In the genomic region with DNA sequence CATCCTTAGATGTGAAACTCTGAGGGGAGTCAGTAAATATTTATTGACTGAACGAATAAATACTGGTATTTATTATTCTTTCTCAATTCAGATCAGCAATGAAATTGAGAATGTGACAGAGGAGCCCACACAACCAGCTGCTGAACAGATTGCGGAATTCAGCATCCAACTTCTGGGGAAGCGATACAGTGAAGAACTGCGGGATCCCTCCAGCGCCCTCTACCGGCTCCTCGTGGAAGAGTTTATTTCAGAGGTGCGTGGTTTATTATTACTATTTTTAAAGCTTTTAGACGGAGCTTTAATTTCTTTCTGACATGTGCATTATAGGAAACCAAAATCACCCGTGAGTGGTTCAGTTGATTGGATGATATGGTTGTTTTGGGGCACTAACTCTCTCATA, we compare ENCODE assay signal across 10 mouse cellular contexts. TPM values are rescaled to one million over a fixed set of nuclear protein-coding genes. Genes with fewer than 3 reads are reported as not detected.
A peak's percentile ranks its signal among the peaks of the same experiment; 100 is the strongest.
DNase-seq lines count a peak whose midpoint lies in the region; ATAC-seq and TF ChIP-seq lines count a peak whose summit lies in the region.
"Had no signal": no experiment of that assay in that cellular context is flagged by ENCODE, and none has a peak within 500 bp of the region (broad histone marks: within the 10 kb centered on the region; RNA-seq: fewer than 3 reads in every experiment).

No protein-coding gene starts in this region.

- WGBS in midbrain, embryonic 16.5 days = 61% methylated on average over 10 of the region's 10 CpGs

- TF ChIP-seq POLR2A in testis, adult 2 months (IDR thresholded peaks at IDR 0.05; ENCODE audit: control insufficient read depth, low read depth, low read length) = no peak

- intact Hi-C loops in left cerebral cortex, postnatal 4 days (cut with DNase I) = no loop called here

- DNase-seq in adrenal gland, postnatal 10 days = peak; percentile 37
- no peak for DNase-seq in adrenal gland, postnatal 4 days (ENCODE audit: low spot score in 2 of 2)
- peak; percentile 13 to 20 for DNase-seq in left cerebral cortex, adult 18-20 months (ENCODE audit: low spot score in 2 of 2)
- DNase-seq in left cerebral cortex, adult 8-10 months (ENCODE audit: low spot score in 2 of 2) = no peak
- peak; percentile 55 for DNase-seq in brain, adult 2 months (ENCODE audit: low read depth, low spot score)
- DNase-seq in left cerebral cortex, postnatal 4 days = peak; percentile 15
- DNase-seq: liver, embryonic 13.5 days had no signal

- no peak for ATAC-seq in midbrain, embryonic 16.5 days

- no peak overlapping the region for H3K27ac ChIP-seq in testis, adult 2 months (ENCODE audit: control insufficient read depth, insufficient read depth, low read depth, low read length)
- H3K27ac ChIP-seq in midbrain, embryonic 16.5 days (ENCODE audit: low read length) = no peak overlapping the region
- H3K27ac ChIP-seq: liver, embryonic 13.5 days had no signal

- H3K9me3 ChIP-seq in midbrain, embryonic 16.5 days (replicated peaks; ENCODE audit: control insufficient read depth, low read length, poor library complexity, severe bottlenecking) = no peaks in the 10 kb centered on the region
- H3K9me3 ChIP-seq: liver, embryonic 13.5 days had no signal

- H3K4me3 ChIP-seq in testis, adult 2 months (ENCODE audit: control insufficient read depth, low read depth, low read length) = no peak overlapping the region
- no peak overlapping the region for H3K4me3 ChIP-seq in midbrain, embryonic 16.5 days (ENCODE audit: low read depth, low read length)
- H3K4me3 ChIP-seq: erythroblast, embryonic 14.5 days; liver, embryonic 13.5 days had no signal

- no peaks in the 10 kb centered on the region for H3K27me3 ChIP-seq in testis, adult 2 months (ENCODE audit: control insufficient read depth, insufficient read depth, low read length)
- H3K27me3 ChIP-seq in midbrain, embryonic 16.5 days (ENCODE audit: control insufficient read depth, insufficient read depth, low read depth, low read length) = no peaks in the 10 kb centered on the region
- H3K27me3 ChIP-seq: liver, embryonic 13.5 days had no signal

- TF ChIP-seq CTCF in testis, adult 2 months (IDR thresholded peaks at IDR 0.05; ENCODE audit: control insufficient read depth, insufficient read depth, insufficient replicate concordance, low read depth, low read length) = peak; percentile 64; the same call in 1 of the 2 replicates

- no peaks in the 10 kb centered on the region for H3K36me3 ChIP-seq in testis, adult 2 months (ENCODE audit: control insufficient read depth, insufficient read depth, low read length)
- no peaks in the 10 kb centered on the region for H3K36me3 ChIP-seq in midbrain, embryonic 16.5 days (ENCODE audit: control insufficient read depth, insufficient read depth, low read length)
- H3K36me3 ChIP-seq: liver, embryonic 13.5 days had no signal

- no peak overlapping the region for H3K4me2 ChIP-seq in midbrain, embryonic 16.5 days (ENCODE audit: low read length)
- H3K4me2 ChIP-seq: liver, embryonic 13.5 days had no signal

- H3K9ac ChIP-seq in midbrain, embryonic 16.5 days (ENCODE audit: low read depth, low read length) = no peak overlapping the region
- H3K9ac ChIP-seq: liver, embryonic 13.5 days had no signal

- H3K4me1 ChIP-seq in testis, adult 2 months (ENCODE audit: control insufficient read depth, insufficient read depth, low read length) = no peaks in the 10 kb centered on the region
- H3K4me1 ChIP-seq in midbrain, embryonic 16.5 days (ENCODE audit: control insufficient read depth, insufficient read depth, low read length) = no peaks in the 10 kb centered on the region
- H3K4me1 ChIP-seq: liver, embryonic 13.5 days had no signal

RNA-seq across cellular contexts. Expression of a gene that starts 27.2 kb away (rescaled TPM):
- total RNA-seq in adrenal gland, postnatal 10 days (2021) = 1 to 10 TPM in 1 of 2 experiments, under 1 TPM in 1; 0.30 to 1.1 TPM
- total RNA-seq in adrenal gland, postnatal 4 days (2021) = under 1 TPM; 0.28 to 0.42 TPM
- under 1 TPM; 0.49 to 0.51 TPM for total RNA-seq in left cerebral cortex, adult 18-20 months (2021)
- under 1 TPM; 0.41 to 0.68 (median 0.55) TPM for total RNA-seq in left cerebral cortex, adult 8-10 months (2022)
- 1 to 10 TPM in 1 of 2 experiments, under 1 TPM in 1; 0.50 to 2.4 TPM for total RNA-seq in left cerebral cortex, postnatal 4 days (2021)
- polyA plus RNA-seq in testis, adult 2 months (2012; rRNA removed) = 6.1 and 8.4 TPM in 2 replicates
- polyA plus RNA-seq in midbrain, embryonic 16.5 days (2015; fragmentation: Nextera tagmentation; extraction: Ambion mirVana) = 0.11 and 0.16 TPM in 2 replicates

Comparison
In these comparisons a context has a peak if more than half of its experiments do, and no peak if none do; other contexts are left out.
1. DNase-seq: peak in adrenal gland, postnatal 10 days (single experiment), left cerebral cortex, adult 18-20 months (2 of 2), brain, adult 2 months (single experiment) and left cerebral cortex, postnatal 4 days (single experiment); none in adrenal gland, postnatal 4 days (0 of 2) and left cerebral cortex, adult 8-10 months (0 of 2).